Mouse (Mus musculus) stomach, postnatal 0 days (tissue): ENCODE measurements around the gene Efna5.

Experiments used
- CTCF ChIP-seq: IDR thresholded peaks from 2 replicates; pipeline ENCODE4 v1.5.1; 2016; ENCODE audit warnings: antibody characterized with exemption, low read depth, mild to moderate bottlenecking, moderate library complexity
- EP300 ChIP-seq: optimal IDR thresholded peaks from 2 replicates; pipeline ENCODE3; 2016; ENCODE audit warnings: antibody characterized with exemption

DNA sequence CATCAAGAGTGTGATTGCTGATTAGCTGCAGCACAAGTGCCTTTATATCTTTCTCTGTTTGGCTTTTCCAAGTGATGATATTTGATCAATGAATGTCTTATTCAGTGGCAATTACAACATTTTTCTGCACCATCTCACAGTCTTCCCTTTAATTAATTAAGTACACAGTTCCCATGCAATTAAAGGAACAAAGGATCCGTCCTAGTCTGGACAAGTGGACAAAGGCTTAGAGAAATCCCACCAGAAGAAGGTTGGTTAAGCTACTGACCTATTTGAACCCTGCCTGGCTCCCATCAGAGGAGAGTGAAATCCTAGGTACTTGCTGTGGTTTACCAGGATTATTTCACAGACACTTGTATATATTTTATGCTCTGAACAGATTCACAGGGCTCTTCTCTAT, 252.6 kb downstream of the Efna5 start:
- TF ChIP-seq CTCF: no peak
- TF ChIP-seq EP300: no peak
